Mouse (Mus musculus) MEL (cell line): ENCODE data around the gene Adam22. TPM values are rescaled to one million over a fixed set of nuclear protein-coding genes. Genes with fewer than 3 reads are reported as not detected.

Source experiments
- DNase-seq: peaks from one replicate; pipeline ENCODE4 v3.0.0; 2011; ENCODE audit warnings: low read depth, low spot score
- H3K27ac ChIP-seq: 2 replicates; pipeline ENCODE4 v1.5.1; 2012; ENCODE audit warnings: low read depth, mild to moderate bottlenecking, control low read depth, low read length, moderate library complexity; ENCODE audit not compliant: control insufficient read depth
- H3K27me3 ChIP-seq, 2 experiments: fragments of 150-350 bp in 1 of 2; sonication (generic) in 1 of 2; 2 replicates each; pipeline ENCODE4 v1.6.1; 2012; ENCODE audit warnings: low read length in 2 of 2, mild to moderate bottlenecking in 2 of 2, improper control_type of control experiment in 1 of 2, moderate library complexity in 1 of 2; ENCODE audit not compliant: insufficient read depth in 2 of 2, control insufficient read depth in 1 of 2
- H3K36me3 ChIP-seq, 2 experiments: 2 replicates each; pipeline ENCODE4 v1.6.1; 2012 to 2014; ENCODE audit warnings: low read length in 2 of 2, improper control_type of control experiment in 1 of 2, inconsistent platforms in 1 of 2, mild to moderate bottlenecking in 1 of 2; ENCODE audit not compliant: insufficient read depth in 2 of 2, control insufficient read depth in 1 of 2
- H3K4me1 ChIP-seq, 2 experiments: fragments of 150-350 bp in 1 of 2; sonication (generic) in 1 of 2; 2 replicates each; pipeline ENCODE4 v1.6.1; 2012; ENCODE audit warnings: low read length in 2 of 2, improper control_type of control experiment in 1 of 2, mild to moderate bottlenecking in 1 of 2; ENCODE audit not compliant: insufficient read depth in 2 of 2, control insufficient read depth in 1 of 2
- H3K4me3 ChIP-seq, 2 experiments: fragments of 150-350 bp in 1 of 2; sonication (generic) in 1 of 2; 2 replicates each; pipeline ENCODE4 v1.5.1; 2012; ENCODE audit warnings: low read depth in 2 of 2, low read length in 2 of 2, mild to moderate bottlenecking in 2 of 2, moderate library complexity in 2 of 2, control low read depth in 1 of 2, improper control_type of control experiment in 1 of 2; ENCODE audit not compliant: control insufficient read depth in 1 of 2, insufficient read depth in 1 of 2
- H3K79me2 ChIP-seq: 2 replicates; pipeline ENCODE4 v1.6.1; 2012; ENCODE audit warnings: mild to moderate bottlenecking, low read length, moderate library complexity; ENCODE audit not compliant: control insufficient read depth, poor library complexity, insufficient read depth
- H3K9ac ChIP-seq: 2 replicates; pipeline ENCODE4 v1.6.1; 2012; ENCODE audit warnings: low read depth, mild to moderate bottlenecking, control low read depth, low read length, moderate library complexity; ENCODE audit not compliant: control insufficient read depth, poor library complexity, severe bottlenecking
- H3K9me3 ChIP-seq: fragments of 150-350 bp; sonication (generic); replicated peaks from 2 replicates; pipeline ENCODE4 v1.6.1; 2012; ENCODE audit warnings: mild to moderate bottlenecking, low read length, improper control_type of control experiment, moderate library complexity; ENCODE audit not compliant: insufficient read depth
- BHLHE40 ChIP-seq: IDR thresholded peaks from 2 replicates; pipeline ENCODE4 v1.6.1; 2012; ENCODE audit warnings: low read depth, mild to moderate bottlenecking, inconsistent platforms, low read length, improper control_type of control experiment, borderline replicate concordance
- E2F4 ChIP-seq: IDR thresholded peaks from 2 replicates; pipeline ENCODE4 v1.6.1; 2011; ENCODE audit warnings: low read depth, low read length, improper control_type of control experiment, borderline replicate concordance
- ELF1 ChIP-seq: IDR thresholded peaks from 2 replicates; pipeline ENCODE4 v1.6.1; 2014; ENCODE audit warnings: low read depth, mild to moderate bottlenecking, inconsistent platforms, low read length, improper control_type of control experiment, moderate library complexity
- EP300 ChIP-seq, 2 experiments: IDR thresholded peaks; 2 replicates each; pipeline ENCODE4 v1.6.1; 2011; ENCODE audit warnings: improper control_type of control experiment in 2 of 2, low read length in 2 of 2, low read depth in 1 of 2, mild to moderate bottlenecking in 1 of 2
- GABPA ChIP-seq: IDR thresholded peaks from 2 replicates; pipeline ENCODE4 v1.6.1; 2012; ENCODE audit warnings: low read depth, mild to moderate bottlenecking, inconsistent platforms, low read length, improper control_type of control experiment, moderate library complexity
- JUND ChIP-seq: IDR thresholded peaks from 2 replicates; pipeline ENCODE4 v1.6.1; 2011; ENCODE audit warnings: low read depth, mild to moderate bottlenecking, improper control_type of control experiment, low read length
- KAT2A ChIP-seq: conservative IDR thresholded peaks from 2 replicates; pipeline ENCODE4 v1.6.1; 2012; ENCODE audit warnings: low read depth, low read length, improper control_type of control experiment, inconsistent platforms
- MAFK ChIP-seq: IDR thresholded peaks from 2 replicates; pipeline ENCODE4 v1.6.1; 2011; ENCODE audit warnings: low read depth, mild to moderate bottlenecking, low read length, improper control_type of control experiment, borderline replicate concordance
- MAZ ChIP-seq: IDR thresholded peaks from 2 replicates; pipeline ENCODE4 v1.6.1; 2012; ENCODE audit warnings: low read depth, mild to moderate bottlenecking, inconsistent platforms, low read length, improper control_type of control experiment
- MEF2A ChIP-seq: IDR thresholded peaks from 2 replicates; pipeline ENCODE4 v1.6.1; 2014; ENCODE audit warnings: low read depth, mild to moderate bottlenecking, inconsistent platforms, low read length, improper control_type of control experiment; ENCODE audit not compliant: poor library complexity, insufficient replicate concordance, severe bottlenecking; ENCODE audit errors: extremely low read depth
- MYC ChIP-seq: IDR thresholded peaks from 2 replicates; pipeline ENCODE4 v1.6.1; 2011; ENCODE audit warnings: low read depth, mild to moderate bottlenecking, low read length, improper control_type of control experiment, moderate library complexity
- NRF1 ChIP-seq: IDR thresholded peaks from 2 replicates; pipeline ENCODE4 v1.6.1; 2014; ENCODE audit warnings: low read depth, mild to moderate bottlenecking, inconsistent platforms, low read length, improper control_type of control experiment, moderate library complexity; ENCODE audit not compliant: poor library complexity, insufficient read depth, severe bottlenecking
- POLR2A ChIP-seq, 2 experiments: IDR thresholded peaks; 2 replicates each; pipeline ENCODE4 v1.6.1; 2011 to 2012; ENCODE audit warnings: low read length in 2 of 2, mild to moderate bottlenecking in 2 of 2, control low read depth in 1 of 2, improper control_type of control experiment in 1 of 2, low read depth in 1 of 2, moderate library complexity in 1 of 2; ENCODE audit not compliant: control insufficient read depth in 1 of 2, insufficient read depth in 1 of 2, poor library complexity in 1 of 2
- RAD21 ChIP-seq: IDR thresholded peaks from 2 replicates; pipeline ENCODE4 v1.6.1; 2011; ENCODE audit warnings: mild to moderate bottlenecking, low read depth, low read length, improper control_type of control experiment
- SIN3A ChIP-seq: IDR thresholded peaks from 2 replicates; pipeline ENCODE4 v1.6.1; 2012; ENCODE audit warnings: low read length, improper control_type of control experiment, inconsistent platforms
- SMC3 ChIP-seq: IDR thresholded peaks from 2 replicates; pipeline ENCODE4 v1.6.1; 2011; ENCODE audit warnings: low read depth, low read length, improper control_type of control experiment
- TAL1 ChIP-seq: IDR thresholded peaks from 2 replicates; pipeline ENCODE4 v1.6.1; 2012; ENCODE audit warnings: mild to moderate bottlenecking, inconsistent platforms, low read length, moderate library complexity, mixed read lengths
- TBP ChIP-seq: IDR thresholded peaks from 2 replicates; pipeline ENCODE4 v1.8.0; 2011; ENCODE audit warnings: low read depth, low read length, improper control_type of control experiment
- ZC3H11A ChIP-seq: IDR thresholded peaks from 2 replicates; pipeline ENCODE4 v1.6.1; 2012; ENCODE audit warnings: low read depth, mild to moderate bottlenecking, inconsistent platforms, low read length, improper control_type of control experiment
- ZMIZ1 ChIP-seq: IDR thresholded peaks from 2 replicates; pipeline ENCODE4 v1.6.1; 2012; ENCODE audit warnings: low read depth, mild to moderate bottlenecking, inconsistent platforms, low read length, improper control_type of control experiment, moderate library complexity
- polyA plus RNA-seq, 2 experiments: library from polyadenylated mRNA; stranded (reverse) in 1 of 2; unstranded in 1 of 2; fragments of >175 nt in 1 of 2; fragments of >200 nt in 1 of 2; gene quantifications; 2 replicates each; pipeline versions ENCODE4 v1.2.1 to v1.2.4; 2012; ENCODE audit warnings: low replicate concordance in 2 of 2, low read depth in 1 of 2; ENCODE audit not compliant: insufficient read length in 2 of 2, insufficient read depth in 1 of 2, missing spikeins in 1 of 2
- total RNA-seq: library from RNA; depleted of rRNA; stranded (reverse); fragments of 300-350 nt; gene quantifications from 2 replicates; pipeline ENCODE4 v1.2.3, GENCODE M21; 2012

Adam22 gene
- total and polyA plus RNA-seq, 3 experiments: 1.2 to 1.6 TPM; not detected in 1

GRCm38 (mm10) chr5:8417443-8417842 lies 49.5 kb upstream of the Adam22 start:
- TF ChIP-seq GABPA (no peak), MYC (no peak), RAD21 (no peak)
- Histone ChIP-seq H3K4me3 (no peak overlapping the region), H3K79me2 (peaks cover 42% of the 10 kb centered on the region), H3K9me3 (no peaks in the 10 kb centered on the region), H3K9ac (no peak overlapping the region), H3K27ac (no peak overlapping the region), H3K27me3 (no peaks in the 10 kb centered on the region), H3K36me3 (peaks cover 26 to 51% of the 10 kb centered on the region in 2 experiments), H3K4me1 (peaks cover 0 to 18% of the 10 kb centered on the region in 2 experiments)
- peak; percentile 39 for DNase-seq

GRCm38 (mm10) chr5:8416683-8417413 lies 48.9 kb upstream of the Adam22 start:
- no peak for DNase-seq
- peaks cover 27 to 51% of the 10 kb centered on the region in 2 experiments for H3K36me3 ChIP-seq
- H3K9ac ChIP-seq: no peak overlapping the region
- no peak for TF ChIP-seq MAZ
- TF ChIP-seq MEF2A: no peak
- no peak for TF ChIP-seq E2F4
- no peak for TF ChIP-seq ELF1
- no peak for TF ChIP-seq ZC3H11A
- no peak for TF ChIP-seq NRF1
- TF ChIP-seq JUND: no peak
- no peak for TF ChIP-seq ZMIZ1
- no peak for TF ChIP-seq TAL1
- H3K9me3 ChIP-seq: no peaks in the 10 kb centered on the region
- H3K27ac ChIP-seq: no peak overlapping the region
- H3K79me2 ChIP-seq: peaks cover 37% of the 10 kb centered on the region
- no peak overlapping the region for H3K4me3 ChIP-seq
- H3K27me3 ChIP-seq: no peaks in the 10 kb centered on the region
- peaks cover 0 to 18% of the 10 kb centered on the region in 2 experiments for H3K4me1 ChIP-seq

- H3K27me3 ChIP-seq: no peaks in the 10 kb centered on the region
- H3K79me2 ChIP-seq: peaks cover 2% of the 10 kb centered on the region
- TF ChIP-seq ZMIZ1 (no peak), POLR2A (IDR thresholded peaks at IDR 0.05; ENCODE audit: control insufficient read depth in 1 of 2, insufficient read depth in 1 of 2, low read depth in 1 of 2, low read length in 2 of 2, poor library complexity in 1 of 2) (no peak), SMC3 (no peak), TBP (no peak), E2F4 (no peak), JUND (no peak), EP300 (IDR thresholded peaks at IDR 0.05; ENCODE audit: low read depth in 1 of 2, low read length in 2 of 2) (no peak), KAT2A (no peak), SIN3A (no peak), MAFK (no peak), BHLHE40 (no peak)
- no peak for DNase-seq
- no peaks in the 10 kb centered on the region for H3K4me1 ChIP-seq
- H3K36me3 ChIP-seq: peaks cover 2 to 40% of the 10 kb centered on the region in 2 experiments
- no peak overlapping the region for H3K4me3 ChIP-seq
- H3K9me3 ChIP-seq: no peaks in the 10 kb centered on the region
- no peak overlapping the region for H3K27ac ChIP-seq
- no peak overlapping the region for H3K9ac ChIP-seq
Measured at GRCm38 (mm10) chr5:8408746-8409145, 40.8 kb upstream of the Adam22 start.
